Mouse (Mus musculus): ENCODE measurements at regions not wholly inside any gene's neighbourhood (a gene's known extent, or its start where the extent isn't known, plus 50 kb on each side); places are given as distances from the start of the nearest gene placed in this dataset.

DNA sequence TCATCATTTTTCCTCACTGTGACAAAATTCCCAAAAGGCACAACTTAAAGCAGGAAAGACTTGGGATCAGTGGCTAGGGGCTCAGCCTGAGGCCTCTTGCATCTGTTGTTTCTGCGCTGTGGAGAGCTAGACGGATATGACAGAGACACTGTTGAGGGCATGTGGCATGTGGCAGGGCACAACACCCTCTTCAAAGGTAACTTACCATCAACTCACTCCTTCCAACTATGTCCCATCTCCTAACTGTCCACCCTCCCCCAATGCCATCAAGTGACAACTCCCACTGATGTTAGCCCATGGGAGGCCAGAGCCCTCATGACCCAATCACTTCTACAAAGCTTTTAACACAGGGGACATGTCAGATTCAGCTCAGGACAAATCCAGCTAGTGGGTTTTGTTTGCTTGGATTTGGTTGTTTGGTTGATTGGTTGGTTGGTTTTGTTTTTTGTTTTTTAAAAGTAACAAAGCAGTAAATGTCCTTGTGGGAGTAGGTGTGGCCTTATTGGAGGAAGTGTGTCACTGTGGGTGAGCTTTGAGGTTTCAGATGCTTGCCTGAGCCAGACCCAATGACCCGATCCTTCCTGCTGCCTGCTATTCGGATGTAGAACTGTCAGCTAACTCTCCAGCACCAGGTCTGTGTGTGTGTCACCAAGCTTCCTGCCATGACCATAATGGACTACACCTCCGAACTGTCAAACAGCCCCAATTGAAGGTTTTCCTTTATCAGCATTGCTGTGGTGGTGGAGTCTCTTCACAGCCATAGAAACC is 53.2 kb upstream of the Lef1 start:
- no peak overlapping the region for H3K9ac ChIP-seq
- no peaks in the 10 kb centered on the region for H3K27me3 ChIP-seq
- H3K4me1 ChIP-seq (replicated peaks): peaks cover 16% of the 10 kb centered on the region
- H3K4me2 ChIP-seq: no peak overlapping the region
- no peak overlapping the region for H3K4me3 ChIP-seq
- H3K36me3 ChIP-seq: no peaks in the 10 kb centered on the region
- WGBS: 81% methylated on average over 5 of the region's 5 CpGs
- ATAC-seq (ENCODE audit: low FRiP score): no peak
- no peaks in the 10 kb centered on the region for H3K9me3 ChIP-seq
- H3K27ac ChIP-seq: no peak overlapping the region

DNA sequence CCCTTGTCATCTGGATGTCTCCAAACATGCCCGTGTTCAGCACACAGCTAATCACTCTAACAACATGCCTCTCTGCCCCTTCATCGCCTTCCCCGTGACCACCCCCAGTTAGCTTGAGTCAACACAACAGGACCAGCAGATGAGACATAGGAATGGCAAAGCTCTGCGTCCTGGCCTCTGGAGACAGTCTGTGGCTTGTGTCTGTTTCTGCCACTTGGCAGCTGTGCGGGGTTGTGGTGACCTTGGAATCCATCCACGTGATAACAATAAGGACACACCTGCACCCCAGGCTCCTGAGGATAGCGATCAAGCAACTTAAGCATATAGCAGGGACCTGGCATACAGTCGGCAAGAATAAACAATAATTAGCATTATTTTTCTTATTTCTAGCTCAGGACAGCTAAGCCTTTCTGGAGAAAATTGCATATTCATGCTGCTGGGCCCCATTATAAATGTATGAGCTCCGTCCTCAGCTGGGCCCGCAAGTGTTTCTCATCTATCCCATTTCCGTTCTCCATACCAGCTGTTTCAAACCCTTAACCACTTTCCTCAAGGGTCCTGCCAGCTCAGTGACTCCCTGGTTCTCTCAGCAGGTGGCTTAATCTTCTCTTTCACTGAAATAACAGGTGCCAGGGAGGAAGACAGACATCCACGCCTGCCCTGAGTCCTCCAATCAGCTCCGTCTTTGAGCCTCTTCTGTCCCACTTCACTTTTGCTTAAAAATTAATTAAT is 55.9 kb upstream of the Lef1 start:
- Histone ChIP-seq H3K27ac (peak overlapping the region; percentile 44), H3K9ac (no peak overlapping the region), H3K4me2 (peak overlapping the region; percentile 13; the same call in 1 of the 2 replicates), H3K9me3 (no peaks in the 10 kb centered on the region), H3K27me3 (no peaks in the 10 kb centered on the region), H3K4me3 (no peak overlapping the region), H3K4me1 (replicated peaks) (peaks cover 16% of the 10 kb centered on the region), H3K36me3 (no peaks in the 10 kb centered on the region)
- peak; percentile 88 for ATAC-seq (ENCODE audit: low FRiP score)
- WGBS: 41% methylated on average over 13 of the region's 13 CpGs

- WGBS: 78% methylated on average over 3 of the region's 3 CpGs
- no peak overlapping the region for H3K27ac ChIP-seq
- ATAC-seq (ENCODE audit: low FRiP score): no peak
- H3K9me3 ChIP-seq: no peaks in the 10 kb centered on the region
- H3K4me3 ChIP-seq: no peak overlapping the region
- no peaks in the 10 kb centered on the region for H3K27me3 ChIP-seq
- H3K9ac ChIP-seq: no peak overlapping the region
- H3K4me1 ChIP-seq (replicated peaks): no peaks in the 10 kb centered on the region
- no peaks in the 10 kb centered on the region for H3K36me3 ChIP-seq
- H3K4me2 ChIP-seq: no peak overlapping the region
Observed at GRCm38 (mm10) chr3:131047716-131048115, 62.6 kb upstream of the Lef1 start.

DNA sequence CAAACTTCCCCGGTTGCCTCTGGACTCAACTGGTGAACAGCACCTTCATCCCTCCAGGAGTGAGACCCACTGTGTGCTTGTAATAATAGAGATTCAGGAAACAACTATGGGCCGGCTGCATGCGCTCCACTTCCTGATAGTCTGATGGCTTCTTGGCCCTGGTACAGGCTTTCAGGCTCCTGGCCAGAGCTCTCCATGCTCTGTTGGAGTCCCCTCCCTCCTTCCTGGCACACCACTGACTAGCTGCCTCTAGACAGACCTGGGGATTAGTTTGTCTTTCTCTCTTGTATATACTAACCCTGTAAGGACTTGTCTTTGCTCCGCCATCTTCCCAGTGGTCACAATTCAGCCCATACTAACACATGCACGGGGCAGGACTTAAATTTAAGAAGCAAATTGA is 63.9 kb upstream of the Lef1 start:
- no peaks in the 10 kb centered on the region for H3K9me3 ChIP-seq
- no peak overlapping the region for H3K4me3 ChIP-seq
- H3K27ac ChIP-seq: no peak overlapping the region
- no peak overlapping the region for H3K4me2 ChIP-seq
- H3K36me3 ChIP-seq: no peaks in the 10 kb centered on the region
- ATAC-seq (ENCODE audit: low FRiP score): no peak
- H3K4me1 ChIP-seq (replicated peaks): no peaks in the 10 kb centered on the region
- no peak overlapping the region for H3K9ac ChIP-seq
- no peaks in the 10 kb centered on the region for H3K27me3 ChIP-seq
- 89% methylated on average over 5 of the region's 5 CpGs for WGBS

DNA sequence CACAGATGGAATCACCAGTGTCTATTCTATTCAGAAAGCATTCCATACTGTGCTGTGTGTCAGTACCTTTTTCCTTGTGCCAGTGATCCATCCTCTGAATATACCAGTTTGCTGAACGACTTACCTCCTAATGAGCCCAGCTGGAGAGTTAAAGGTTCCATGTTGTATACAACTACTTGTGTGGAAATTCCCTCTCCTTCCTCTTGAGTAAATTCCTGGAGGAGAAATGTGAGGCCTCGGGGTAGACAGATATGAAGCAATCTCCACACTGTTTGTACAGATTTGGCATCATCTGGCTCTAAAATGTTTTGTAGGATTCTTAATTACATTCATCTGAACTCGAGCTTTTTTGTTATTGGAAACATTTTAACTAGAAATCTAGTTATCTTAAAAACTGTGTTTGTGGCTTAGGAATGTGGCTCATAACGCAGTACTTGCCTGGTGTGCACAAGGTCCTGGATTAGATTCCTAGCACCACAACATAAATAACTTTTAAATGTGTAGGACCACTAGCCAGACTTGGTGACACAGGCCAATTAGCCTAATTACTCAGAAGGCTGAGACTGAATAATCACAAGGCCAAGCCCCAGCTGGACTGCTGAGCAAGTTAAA is 70.0 kb upstream of the Lef1 start:
- Histone ChIP-seq H3K36me3 (no peaks in the 10 kb centered on the region), H3K4me2 (no peak overlapping the region), H3K9ac (no peak overlapping the region), H3K27ac (no peak overlapping the region), H3K27me3 (no peaks in the 10 kb centered on the region), H3K4me1 (replicated peaks) (no peaks in the 10 kb centered on the region), H3K9me3 (no peaks in the 10 kb centered on the region), H3K4me3 (no peak overlapping the region)
- 75% methylated on average over 4 of the region's 4 CpGs for WGBS
- no peak for ATAC-seq (ENCODE audit: low FRiP score)

- no peak for ATAC-seq (ENCODE audit: low FRiP score)
- Histone ChIP-seq H3K4me2 (no peak overlapping the region), H3K27me3 (no peaks in the 10 kb centered on the region), H3K9me3 (no peaks in the 10 kb centered on the region), H3K36me3 (no peaks in the 10 kb centered on the region), H3K4me1 (replicated peaks) (no peaks in the 10 kb centered on the region), H3K27ac (no peak overlapping the region), H3K9ac (no peak overlapping the region), H3K4me3 (no peak overlapping the region)
- 94% methylated on average over 5 of the region's 5 CpGs for WGBS
Observed at GRCm38 (mm10) chr3:131037095-131037494, 73.2 kb upstream of the Lef1 start.

GRCm38 (mm10) chr3:131034774-131035173 is 75.5 kb upstream of the Lef1 start:
- H3K9me3 ChIP-seq: no peaks in the 10 kb centered on the region
- no peaks in the 10 kb centered on the region for H3K27me3 ChIP-seq
- H3K4me1 ChIP-seq (replicated peaks): no peaks in the 10 kb centered on the region
- no peak overlapping the region for H3K9ac ChIP-seq
- H3K27ac ChIP-seq: no peak overlapping the region
- no peak overlapping the region for H3K4me3 ChIP-seq
- H3K4me2 ChIP-seq: no peak overlapping the region
- WGBS: 55% methylated on average over 5 of the region's 5 CpGs
- no peaks in the 10 kb centered on the region for H3K36me3 ChIP-seq
- peak; percentile 57; the same call in 1 of the 2 replicates for ATAC-seq (ENCODE audit: low FRiP score)

DNA sequence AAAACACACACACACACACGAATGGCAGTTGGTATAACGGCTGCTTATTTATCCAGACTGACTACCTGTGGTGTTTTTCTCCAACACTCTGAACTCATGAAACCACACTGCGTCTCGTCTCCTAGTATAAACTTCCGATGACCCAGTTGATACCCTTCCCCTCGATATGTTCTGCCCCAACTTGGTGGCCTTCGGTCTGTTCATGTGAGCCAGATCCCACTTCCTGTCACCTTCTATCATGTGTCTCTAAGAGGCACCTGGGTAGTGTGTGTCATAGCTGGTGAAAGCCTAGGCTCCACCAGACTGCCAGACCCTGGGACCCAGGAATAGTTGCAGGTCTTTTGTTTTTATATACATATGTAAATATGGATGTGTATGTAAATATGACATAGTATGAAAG is 83.9 kb upstream of the Lef1 start:
- no peaks in the 10 kb centered on the region for H3K27me3 ChIP-seq
- H3K4me1 ChIP-seq (replicated peaks): no peaks in the 10 kb centered on the region
- no peaks in the 10 kb centered on the region for H3K36me3 ChIP-seq
- WGBS: 93% methylated on average over 7 of the region's 7 CpGs
- no peak overlapping the region for H3K9ac ChIP-seq
- no peak for ATAC-seq (ENCODE audit: low FRiP score)
- no peak overlapping the region for H3K4me2 ChIP-seq
- H3K27ac ChIP-seq: no peak overlapping the region
- H3K9me3 ChIP-seq: no peaks in the 10 kb centered on the region
- H3K4me3 ChIP-seq: no peak overlapping the region

- peak overlapping the region; percentile 25 for H3K4me3 ChIP-seq
- ATAC-seq (ENCODE audit: low FRiP score): peak; percentile 76
- 0 out of 2 replicates have a peak overlapping the region, but pooled peaks have one; percentile 43 for H3K9ac ChIP-seq
- no peaks in the 10 kb centered on the region for H3K36me3 ChIP-seq
- WGBS: 18% methylated on average over 23 of the region's 23 CpGs
- H3K9me3 ChIP-seq: no peaks in the 10 kb centered on the region
- H3K4me1 ChIP-seq (replicated peaks): peaks cover 17% of the 10 kb centered on the region
- H3K4me2 ChIP-seq: peak overlapping the region; percentile 53
- H3K27ac ChIP-seq: peak overlapping the region; percentile 62
- H3K27me3 ChIP-seq: no peaks in the 10 kb centered on the region
Observed at GRCm38 (mm10) chr3:131019163-131019956, 90.9 kb upstream of the Lef1 start.

DNA sequence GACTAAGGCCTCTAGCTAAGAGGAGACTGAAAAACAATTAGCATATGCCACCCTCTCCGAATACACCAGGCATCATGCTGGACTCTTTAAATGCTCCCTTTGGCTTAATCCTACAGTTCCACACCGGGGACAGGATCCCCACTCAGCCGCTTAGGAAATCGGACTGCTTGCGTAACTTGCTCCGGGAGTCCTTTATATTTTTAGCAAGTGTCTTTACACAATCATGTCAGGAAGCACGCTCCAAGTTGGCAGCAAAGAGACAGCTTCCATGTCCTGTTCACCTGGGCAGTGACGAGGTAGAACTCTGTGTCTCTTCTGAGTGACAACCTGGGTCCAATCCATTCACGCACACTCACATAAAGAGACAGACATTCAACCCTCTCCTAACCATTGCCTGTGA is 92.4 kb upstream of the Lef1 start:
- WGBS: 90% methylated on average over 9 of the region's 9 CpGs
- no peaks in the 10 kb centered on the region for H3K27me3 ChIP-seq
- H3K36me3 ChIP-seq: no peaks in the 10 kb centered on the region
- H3K4me2 ChIP-seq: no peak overlapping the region
- peaks cover 17% of the 10 kb centered on the region for H3K4me1 ChIP-seq (replicated peaks)
- no peaks in the 10 kb centered on the region for H3K9me3 ChIP-seq
- no peak overlapping the region for H3K4me3 ChIP-seq
- H3K27ac ChIP-seq: no peak overlapping the region
- no peak overlapping the region for H3K9ac ChIP-seq
- no peak for ATAC-seq (ENCODE audit: low FRiP score)

DNA sequence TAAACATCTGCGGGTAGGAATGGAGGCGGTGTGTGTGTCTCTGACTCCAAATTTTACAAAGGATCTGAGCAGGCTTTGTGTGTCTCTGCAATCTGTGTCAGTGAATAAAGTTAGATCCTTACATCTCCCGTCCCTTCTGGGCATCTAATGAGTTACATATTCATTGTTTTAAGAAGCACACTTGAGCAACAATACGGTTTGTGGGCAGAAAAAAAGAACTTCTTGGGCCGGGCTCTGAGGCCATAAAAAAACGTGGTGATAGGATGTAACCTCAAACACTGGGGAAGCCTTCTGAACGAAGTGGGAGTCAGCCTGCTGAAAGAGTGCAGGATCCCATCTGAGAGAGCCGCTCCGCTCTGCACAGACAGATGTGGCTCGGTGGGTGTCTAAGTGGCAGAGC is 94.2 kb upstream of the Lef1 start:
- Histone ChIP-seq H3K4me2 (no peak overlapping the region), H3K4me1 (replicated peaks) (peaks cover 17% of the 10 kb centered on the region), H3K36me3 (no peaks in the 10 kb centered on the region)

GRCm38 (mm10) chr3:131014092-131014716 is 96.1 kb upstream of the Lef1 start:
- WGBS: 67% methylated on average over 12 of the region's 12 CpGs
- H3K4me2 ChIP-seq: no peak overlapping the region
- no peak overlapping the region for H3K9ac ChIP-seq
- H3K27ac ChIP-seq: no peak overlapping the region
- H3K9me3 ChIP-seq: no peaks in the 10 kb centered on the region
- no peaks in the 10 kb centered on the region for H3K36me3 ChIP-seq
- no peaks in the 10 kb centered on the region for H3K27me3 ChIP-seq
- H3K4me3 ChIP-seq: no peak overlapping the region
- no peak for ATAC-seq (ENCODE audit: low FRiP score)
- peaks cover 10% of the 10 kb centered on the region for H3K4me1 ChIP-seq (replicated peaks)

More for the DNA sequence above, 94.2 kb upstream of the Lef1 start:
- no peaks in the 10 kb centered on the region for H3K9me3 ChIP-seq
- ATAC-seq (ENCODE audit: low FRiP score): no peak
- H3K27ac ChIP-seq: no peak overlapping the region
- WGBS: 49% methylated on average over 10 of the region's 10 CpGs
- H3K4me3 ChIP-seq: no peak overlapping the region
- no peak overlapping the region for H3K9ac ChIP-seq
- H3K27me3 ChIP-seq: no peaks in the 10 kb centered on the region
